Mouse (Mus musculus): Measurements from ENCODE around the gene Prpf40a. TPM values are rescaled to one million over a fixed set of nuclear protein-coding genes. Genes with fewer than 3 reads are reported as not detected.

The Prpf40a gene
- polyA plus RNA-seq, 1 experiment from 2014 or later: 169 TPM

- ATAC-seq (replicated peaks; ENCODE audit: low FRiP score, low TSS enrichment, low read depth) (no peak), DNase-seq (ENCODE audit: low spot score) (no peak)
- Histone ChIP-seq H3K4me1 (replicated peaks; ENCODE audit: control insufficient read depth, insufficient read depth, low read length) (no peaks in the 10 kb centered on the region), H3K9ac (ENCODE audit: low read length) (no peak overlapping the region), H3K4me2 (ENCODE audit: low read length) (no peak overlapping the region), H3K4me3 (ENCODE audit: low read depth, low read length) (no peak overlapping the region), H3K27me3 (replicated peaks; ENCODE audit: control insufficient read depth, insufficient read depth, low read length) (no peaks in the 10 kb centered on the region), H3K9me3 (ENCODE audit: control insufficient read depth, low read length) (no peaks in the 10 kb centered on the region), H3K36me3 (ENCODE audit: control insufficient read depth, insufficient read depth, low read length) (0 out of 2 replicates have a peak, but pooled peaks cover 5% of the 10 kb centered on the region), H3K27ac (ENCODE audit: low read depth) (no peak overlapping the region)
- 90% methylated on average over 3 of the region's 3 CpGs for WGBS
These were observed 95.6 kb downstream of the Prpf40a start for GRCm38 (mm10) chr2:53095489-53095888.

GRCm38 (mm10) chr2:53095031-53095430 lies 96.1 kb downstream of the Prpf40a start:
- H3K9me3 ChIP-seq (ENCODE audit: control insufficient read depth, low read length): no peaks in the 10 kb centered on the region
- H3K27me3 ChIP-seq (replicated peaks; ENCODE audit: control insufficient read depth, insufficient read depth, low read length): no peaks in the 10 kb centered on the region
- 0 out of 2 replicates have a peak, but pooled peaks cover 5% of the 10 kb centered on the region for H3K36me3 ChIP-seq (ENCODE audit: control insufficient read depth, insufficient read depth, low read length)
- ATAC-seq (replicated peaks; ENCODE audit: low FRiP score, low TSS enrichment, low read depth): no peak
- H3K27ac ChIP-seq (ENCODE audit: low read depth): no peak overlapping the region
- H3K4me2 ChIP-seq (ENCODE audit: low read length): no peak overlapping the region
- H3K4me1 ChIP-seq (replicated peaks; ENCODE audit: control insufficient read depth, insufficient read depth, low read length): no peaks in the 10 kb centered on the region
- 87% methylated on average over 9 of the region's 9 CpGs for WGBS
- no peak overlapping the region for H3K4me3 ChIP-seq (ENCODE audit: low read depth, low read length)
- no peak overlapping the region for H3K9ac ChIP-seq (ENCODE audit: low read length)
- no peak for DNase-seq (ENCODE audit: low spot score)

GRCm38 (mm10) chr2:53088744-53089143 lies 102.3 kb downstream of the Prpf40a start:
- H3K36me3 ChIP-seq (ENCODE audit: control insufficient read depth, insufficient read depth, low read length): no peaks in the 10 kb centered on the region
- no peaks in the 10 kb centered on the region for H3K27me3 ChIP-seq (replicated peaks; ENCODE audit: control insufficient read depth, insufficient read depth, low read length)
- ATAC-seq (replicated peaks; ENCODE audit: low FRiP score, low TSS enrichment, low read depth) (no peak), DNase-seq (ENCODE audit: low spot score) (no peak)
- no peak overlapping the region for H3K27ac ChIP-seq (ENCODE audit: low read depth)
- H3K9ac ChIP-seq (ENCODE audit: low read length): no peak overlapping the region
- WGBS: 84% methylated on average over 3 of the region's 3 CpGs
- no peaks in the 10 kb centered on the region for H3K9me3 ChIP-seq (ENCODE audit: control insufficient read depth, low read length)
- H3K4me2 ChIP-seq (ENCODE audit: low read length): no peak overlapping the region
- H3K4me3 ChIP-seq (ENCODE audit: low read depth, low read length): no peak overlapping the region
- no peaks in the 10 kb centered on the region for H3K4me1 ChIP-seq (replicated peaks; ENCODE audit: control insufficient read depth, insufficient read depth, low read length)

- no peak overlapping the region for H3K9ac ChIP-seq (ENCODE audit: low read length)
- ATAC-seq (replicated peaks; ENCODE audit: low FRiP score, low TSS enrichment, low read depth): no peak
- no peak overlapping the region for H3K4me2 ChIP-seq (ENCODE audit: low read length)
- H3K9me3 ChIP-seq (ENCODE audit: control insufficient read depth, low read length): no peaks in the 10 kb centered on the region
- no peak overlapping the region for H3K27ac ChIP-seq (ENCODE audit: low read depth)
- WGBS: 52% methylated on average over 9 of the region's 9 CpGs
- peak; percentile 55 for DNase-seq (ENCODE audit: low spot score)
- no peak overlapping the region for H3K4me3 ChIP-seq (ENCODE audit: low read depth, low read length)
- H3K4me1 ChIP-seq (replicated peaks; ENCODE audit: control insufficient read depth, insufficient read depth, low read length): no peaks in the 10 kb centered on the region
- no peaks in the 10 kb centered on the region for H3K27me3 ChIP-seq (replicated peaks; ENCODE audit: control insufficient read depth, insufficient read depth, low read length)
- no peaks in the 10 kb centered on the region for H3K36me3 ChIP-seq (ENCODE audit: control insufficient read depth, insufficient read depth, low read length)
These were observed 105.4 kb downstream of the Prpf40a start for GRCm38 (mm10) chr2:53085617-53086202.

Other genes with a start within 250 kb of the Prpf40a start
- 40.3 and 44.9 TPM in 2 replicates for gene Arl6ip6, start 442 bp upstream of the Prpf40a start, polyA plus RNA-seq (2014; fragmentation: Nextera tagmentation; extraction: Ambion mirVana)

Measured in intestine, embryonic 14.5 days (tissue).